Mouse (Mus musculus): ENCODE data around the gene Rnaset2a.
"Not testable (repeated sequence)": the region's sequence is repeated elsewhere in the genome, so short reads cannot be mapped to it uniquely, and the experiment has no call there.

The Rnaset2a gene

DNA sequence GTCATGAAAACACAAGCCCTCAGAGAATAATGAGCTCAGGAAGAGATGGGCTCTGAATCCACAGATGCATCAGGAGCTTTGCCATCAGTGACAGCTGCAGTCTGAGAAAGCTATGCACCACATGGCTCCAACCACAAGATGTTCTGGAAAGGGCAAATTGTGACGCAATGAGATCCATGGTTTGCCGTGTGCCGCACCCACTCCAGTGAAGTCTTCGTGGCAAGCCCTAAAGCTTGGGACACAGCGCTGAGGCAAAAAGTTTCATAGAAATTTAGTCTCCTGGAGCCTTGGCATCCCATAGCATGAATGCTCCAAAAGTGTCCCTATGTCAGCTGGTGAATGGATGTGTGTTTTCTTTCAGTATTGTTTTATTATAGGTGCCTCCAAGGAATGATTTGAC, 9.8 kb downstream of the Rnaset2a start:
- DNase-seq (ENCODE audit: low spot score in 2 of 2) = not testable (repeated sequence)

- DNase-seq (ENCODE audit: low spot score in 2 of 2) = not testable (repeated sequence)
These were observed 17.0 kb downstream of the Rnaset2a start for GRCm38 (mm10) chr17:8130849-8131248.

GRCm38 (mm10) chr17:8129578-8129977, 18.3 kb downstream of the Rnaset2a start:
- DNase-seq (ENCODE audit: low spot score in 2 of 2) = not testable (repeated sequence)

GRCm38 (mm10) chr17:8128326-8128993, 19.4 kb downstream of the Rnaset2a start:
- DNase-seq (ENCODE audit: low spot score in 2 of 2) = not testable (repeated sequence)

- not testable (repeated sequence) for DNase-seq (ENCODE audit: low spot score in 2 of 2)
These were observed 23.3 kb downstream of the Rnaset2a start for GRCm38 (mm10) chr17:8124586-8124985.

DNA sequence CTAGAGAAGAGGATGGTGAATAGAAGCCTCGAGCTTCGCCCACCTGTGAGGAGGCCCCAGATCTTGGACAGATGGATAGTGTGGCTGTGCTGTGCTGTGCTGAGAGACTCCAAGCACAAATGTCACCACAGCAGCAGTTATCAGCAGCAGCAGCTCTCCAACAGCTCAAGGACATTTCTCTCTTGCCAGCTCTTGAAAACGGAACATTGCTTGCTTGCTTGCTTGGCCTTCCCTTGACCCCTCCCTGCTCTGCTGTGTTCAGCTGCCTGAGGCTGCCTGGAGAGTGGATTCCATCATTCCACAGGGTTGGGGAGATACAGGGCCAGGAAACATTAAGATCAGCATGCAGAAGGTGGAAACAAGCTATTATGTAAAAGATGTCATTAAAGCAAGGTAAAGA, 24.9 kb downstream of the Rnaset2a start:
- not testable (repeated sequence) for DNase-seq (ENCODE audit: low spot score in 2 of 2)

GRCm38 (mm10) chr17:8116928-8117327, 31.0 kb downstream of the Rnaset2a start:
- DNase-seq (ENCODE audit: low spot score in 2 of 2) = not testable (repeated sequence)

- not testable (repeated sequence) for DNase-seq (ENCODE audit: low spot score in 2 of 2)
These were observed 31.5 kb downstream of the Rnaset2a start for GRCm38 (mm10) chr17:8116378-8116777.

DNA sequence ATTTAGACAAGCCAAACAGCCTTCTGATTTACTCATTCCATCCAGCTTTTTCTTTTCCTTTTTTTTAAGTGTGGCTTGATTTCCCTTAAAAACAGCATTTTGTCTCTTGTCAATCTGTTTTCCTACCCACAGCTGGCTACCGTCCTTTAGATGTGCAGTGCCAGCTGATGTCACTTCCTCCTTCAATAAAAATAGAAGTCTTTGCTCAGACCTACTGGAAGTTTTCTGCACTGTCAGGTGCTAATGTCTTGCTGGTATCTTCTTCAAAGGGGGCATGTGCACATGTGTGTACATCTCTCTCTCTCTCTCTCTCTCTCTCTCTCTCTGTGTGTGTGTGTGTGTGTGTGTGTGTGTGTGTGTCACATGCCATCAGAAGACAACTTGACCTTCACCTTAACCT, 35.7 kb downstream of the Rnaset2a start:
- DNase-seq (ENCODE audit: low spot score in 2 of 2) = not testable (repeated sequence)

DNA sequence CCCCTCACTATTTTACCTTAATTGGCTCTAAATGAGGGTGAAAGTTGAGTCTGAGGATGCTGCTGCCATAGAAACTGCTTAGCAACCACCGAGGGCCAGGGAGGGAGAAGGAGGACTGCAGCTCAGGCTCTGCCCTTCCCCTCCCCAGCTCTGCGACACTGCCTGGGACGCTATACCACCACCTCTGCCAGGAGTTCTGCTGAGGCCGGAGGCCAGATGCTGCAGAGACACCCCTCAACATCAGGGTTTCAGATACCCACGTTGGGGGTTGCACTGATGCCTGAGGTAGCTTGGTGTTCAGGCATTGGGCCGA, 46.6 kb downstream of the Rnaset2a start:
- DNase-seq (ENCODE audit: low spot score in 2 of 2) = not testable (repeated sequence)

GRCm38 (mm10) chr17:8100405-8101296, 47.2 kb downstream of the Rnaset2a start:
- not testable (repeated sequence) for DNase-seq (ENCODE audit: low spot score in 2 of 2)

GRCm38 (mm10) chr17:8096199-8096598, 51.7 kb downstream of the Rnaset2a start:
- not testable (repeated sequence) for DNase-seq (ENCODE audit: low spot score in 2 of 2)

DNA sequence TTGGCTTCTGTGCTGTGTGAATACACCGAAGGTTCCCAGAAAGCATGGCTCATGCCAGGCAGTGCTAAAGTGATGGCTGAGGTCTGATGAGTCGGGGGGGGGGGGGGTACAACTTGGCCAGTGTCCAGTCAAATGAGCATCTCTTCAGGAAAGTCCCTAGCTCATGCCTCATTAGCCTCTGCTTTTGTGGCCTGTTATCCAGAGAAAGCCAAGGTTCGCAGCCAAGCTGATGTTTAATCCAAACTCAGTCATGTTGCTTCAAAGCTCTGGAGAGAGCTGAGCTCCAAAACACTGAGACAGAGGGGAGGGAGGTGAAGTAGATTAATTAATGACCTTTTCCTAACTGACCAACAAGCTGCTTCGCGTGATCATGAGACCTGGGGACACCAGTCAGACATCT, 52.2 kb downstream of the Rnaset2a start:
- not testable (repeated sequence) for DNase-seq (ENCODE audit: low spot score in 2 of 2)

DNA sequence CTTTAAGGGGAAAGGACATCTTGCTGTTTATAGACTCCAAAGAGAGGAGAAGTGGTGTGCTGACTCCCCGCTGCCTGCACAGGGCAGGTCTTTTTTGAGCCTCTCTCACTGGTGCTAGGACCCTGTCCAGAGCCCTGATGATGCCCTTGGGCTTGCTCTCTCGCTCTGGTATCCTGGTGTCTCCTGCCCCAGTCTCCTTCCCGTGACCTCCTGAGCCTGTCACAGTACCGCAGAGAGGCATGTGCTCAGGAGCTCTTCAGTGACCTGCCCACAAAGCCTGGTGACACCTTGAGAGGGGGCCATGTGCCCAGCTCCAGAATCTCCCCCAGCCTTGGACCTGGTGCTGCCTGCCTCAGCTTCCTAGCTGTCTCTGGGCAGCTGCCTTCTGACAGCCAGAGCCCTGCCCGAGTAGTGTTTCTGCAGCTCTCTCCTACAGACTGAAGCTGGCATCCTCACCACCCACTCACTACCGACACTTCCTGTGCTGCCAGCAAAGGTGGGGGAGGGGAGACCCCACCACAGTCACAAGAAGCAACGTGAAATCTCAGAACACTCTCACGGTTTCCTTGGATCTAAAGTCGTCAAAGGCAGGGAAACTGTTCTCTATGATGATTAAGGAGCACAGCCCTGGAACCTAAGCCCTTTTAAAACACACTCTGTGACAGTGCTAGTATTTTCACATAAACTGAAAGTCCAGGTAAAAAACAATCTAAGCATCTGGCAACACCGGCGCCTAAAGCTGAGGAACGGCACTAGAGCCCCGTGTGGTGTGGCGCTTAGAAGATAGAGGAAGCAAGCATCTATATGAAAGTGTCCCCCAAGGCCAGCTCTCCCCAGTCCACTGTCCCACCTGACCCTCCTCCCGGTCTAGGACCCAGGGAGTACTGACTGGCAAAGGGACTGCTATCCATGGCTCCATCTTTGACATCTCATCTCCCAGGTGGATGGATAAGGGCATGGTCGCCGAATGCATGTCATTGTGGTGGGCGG, 55.1 kb downstream of the Rnaset2a start:
- DNase-seq (ENCODE audit: low spot score in 2 of 2) = not testable (repeated sequence)

GRCm38 (mm10) chr17:8091320-8091719, 56.6 kb downstream of the Rnaset2a start:
- not testable (repeated sequence) for DNase-seq (ENCODE audit: low spot score in 2 of 2)

DNA sequence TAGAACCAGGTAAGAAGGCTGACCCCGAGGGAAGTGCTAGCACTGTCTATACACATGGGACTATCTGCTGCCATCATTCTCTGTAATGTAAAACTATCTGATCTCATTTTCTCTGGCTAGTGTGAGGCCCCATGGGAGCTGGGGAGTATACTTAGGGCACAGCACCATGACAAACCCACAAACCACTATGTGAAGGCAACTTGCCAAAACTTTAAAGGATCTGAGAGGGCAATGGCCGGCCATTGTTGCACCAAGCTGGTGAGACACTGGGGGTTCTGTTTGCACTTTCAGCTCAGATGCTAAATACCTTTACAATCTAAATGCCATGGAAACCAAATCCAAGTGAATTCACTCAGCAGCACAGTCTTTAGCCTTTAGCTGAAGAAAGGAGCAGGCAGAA, 78.0 kb downstream of the Rnaset2a start:
- DNase-seq (ENCODE audit: low spot score in 2 of 2) = not testable (repeated sequence)

All from urinary bladder, postnatal 4 days (tissue).